Mouse (Mus musculus) lung, postnatal 36 days (tissue): ENCODE results near the gene Rhoc.
A peak's percentile ranks its signal among the peaks of the same experiment; 100 is the strongest.
"Not testable (repeated sequence)": the region's sequence is repeated elsewhere in the genome, so short reads cannot be mapped to it uniquely, and the experiment has no call there.

Experiments used
- DNase-seq: peaks from one replicate; pipeline ENCODE4 v3.0.0; 2022; ENCODE audit warnings: mixed read lengths

The Rhoc gene

GRCm38 (mm10) chr3:104788075-104788474 lies at the start of gene Rhoc:
TSS of gene Rhoc (plus strand) at chr3:104788375.
- DNase-seq: no peak

GRCm38 (mm10) chr3:104741954-104742353 lies 46.2 kb upstream of the Rhoc start:
- no peak for DNase-seq

GRCm38 (mm10) chr3:104743161-104743560 lies 45.0 kb upstream of the Rhoc start:
- DNase-seq: no peak

- no peak for DNase-seq
Measured at GRCm38 (mm10) chr3:104743864-104744263, 44.3 kb upstream of the Rhoc start.

GRCm38 (mm10) chr3:104752845-104753244 lies 35.3 kb upstream of the Rhoc start:
- DNase-seq: not testable (repeated sequence)

GRCm38 (mm10) chr3:104758406-104758805 lies 29.8 kb upstream of the Rhoc start:
- DNase-seq: peak; percentile 71

GRCm38 (mm10) chr3:104758869-104759268 lies 29.3 kb upstream of the Rhoc start:
- DNase-seq: no peak

- DNase-seq: not testable (repeated sequence)
Measured at GRCm38 (mm10) chr3:104762103-104762863, 25.9 kb upstream of the Rhoc start.

GRCm38 (mm10) chr3:104765021-104765420 lies 23.2 kb upstream of the Rhoc start:
- DNase-seq: peak; percentile 56

- no peak for DNase-seq
Measured at GRCm38 (mm10) chr3:104767141-104767540, 21.0 kb upstream of the Rhoc start.

GRCm38 (mm10) chr3:104767716-104768115 lies 20.5 kb upstream of the Rhoc start:
- DNase-seq: no peak

- no peak for DNase-seq
Measured at GRCm38 (mm10) chr3:104769135-104769534, 19.0 kb upstream of the Rhoc start.

GRCm38 (mm10) chr3:104770035-104770434 lies 18.1 kb upstream of the Rhoc start:
- peak; percentile 62 for DNase-seq

- DNase-seq: no peak
Measured at GRCm38 (mm10) chr3:104770918-104771317, 17.3 kb upstream of the Rhoc start.

GRCm38 (mm10) chr3:104771460-104771859 lies 16.7 kb upstream of the Rhoc start:
- no peak for DNase-seq

GRCm38 (mm10) chr3:104773301-104773700 lies 14.9 kb upstream of the Rhoc start:
- no peak for DNase-seq

GRCm38 (mm10) chr3:104777342-104777741 lies 10.8 kb upstream of the Rhoc start:
- no peak for DNase-seq

GRCm38 (mm10) chr3:104779949-104780348 lies 8.2 kb upstream of the Rhoc start:
- peak; percentile 50 for DNase-seq

GRCm38 (mm10) chr3:104780561-104781420 lies 7.4 kb upstream of the Rhoc start, which contains the start of gene Ppm1j:
TSS of gene Ppm1j (plus strand) at chr3:104781056.
- DNase-seq: peak; percentile 88

- peak; percentile 54 for DNase-seq
Measured at GRCm38 (mm10) chr3:104781471-104781903, 6.7 kb upstream of the Rhoc start, which contains the start of gene Fam19a3. TSS of gene Fam19a3 (minus strand) at chr3:104781840.

GRCm38 (mm10) chr3:104782061-104782681 lies 6.0 kb upstream of the Rhoc start:
- DNase-seq: peak; percentile 54

- DNase-seq: peak; percentile 41
Measured at GRCm38 (mm10) chr3:104783971-104784500, 4.1 kb upstream of the Rhoc start.

GRCm38 (mm10) chr3:104785284-104785683 lies 2.9 kb upstream of the Rhoc start:
- DNase-seq: no peak
